Comparison of ENCODE assay signal across 21 mouse cellular contexts in the genomic region with DNA sequence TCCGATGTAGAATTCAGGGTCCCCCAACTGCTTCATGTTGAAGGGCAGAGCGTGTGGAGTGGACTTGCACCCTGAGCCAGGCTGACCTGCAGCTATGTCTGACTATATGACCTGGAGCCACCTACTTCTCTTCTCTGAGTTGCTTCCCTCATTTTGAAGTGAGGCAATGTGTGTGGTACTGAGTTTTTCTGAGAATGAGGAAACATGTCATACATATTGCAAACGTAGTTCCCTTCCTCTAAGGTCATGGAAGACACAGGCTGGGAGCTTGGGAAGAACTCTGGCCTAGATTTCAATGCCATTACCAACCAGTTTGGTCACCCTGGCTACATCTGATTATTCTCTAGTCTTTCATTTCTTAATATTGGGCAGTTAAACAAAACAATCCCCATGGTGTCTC. TPM values are rescaled to one million over a fixed set of nuclear protein-coding genes. Genes with fewer than 3 reads are reported as not detected.
DNase-seq lines count a peak whose midpoint lies in the region; ATAC-seq and TF ChIP-seq lines count a peak whose summit lies in the region.
"Had no signal": no experiment of that assay in that cellular context is flagged by ENCODE, and none has a peak within 500 bp of the region (broad histone marks: within the 10 kb centered on the region; RNA-seq: fewer than 3 reads in every experiment).

No protein-coding gene starts in this region.

- TF ChIP-seq EP300 in liver, postnatal 0 days (IDR thresholded peaks at IDR 0.05; ENCODE audit: low read depth): no peak

- H3K4me2 ChIP-seq in liver, postnatal 0 days (ENCODE audit: low read depth, low read length): no peak overlapping the region
- H3K4me2 ChIP-seq: hindbrain, embryonic 15.5 days; kidney, embryonic 15.5 days; midbrain, embryonic 13.5 days had no signal

- no peaks in the 10 kb centered on the region for H3K36me3 ChIP-seq in liver, postnatal 0 days (replicated peaks; ENCODE audit: insufficient read depth, low read length)
- H3K36me3 ChIP-seq: forebrain, embryonic 10.5 days; hindbrain, embryonic 15.5 days; kidney, embryonic 15.5 days; midbrain, embryonic 13.5 days had no signal

- ATAC-seq in liver, postnatal 0 days: peak; percentile 64
- peak; percentile 90 for ATAC-seq in megakaryocyte, adult 5-6 weeks (ENCODE audit: poor library complexity, severe bottlenecking)
- ATAC-seq in megakaryocyte-erythroid progenitor cell, adult 5-6 weeks (replicated peaks; ENCODE audit: low FRiP score, low TSS enrichment, poor library complexity, severe bottlenecking): no peak
- ATAC-seq: forebrain, postnatal 0 days; intestine, embryonic 16.5 days; midbrain, embryonic 13.5 days had no signal

- no peaks in the 10 kb centered on the region for H3K9me3 ChIP-seq in liver, postnatal 0 days (ENCODE audit: low read length)
- H3K9me3 ChIP-seq: forebrain, embryonic 10.5 days; hindbrain, embryonic 15.5 days; kidney, embryonic 15.5 days; midbrain, embryonic 13.5 days had no signal

- no peak for DNase-seq in liver, postnatal 0 days
- no peak for DNase-seq in liver
- DNase-seq in 416B (ENCODE audit: low read depth): peak; percentile 31
- no peak for DNase-seq in left cerebral cortex, adult 11 months (ENCODE audit: low spot score)
- DNase-seq in cerebellum, postnatal 14 days: no peak
- DNase-seq: adrenal gland, postnatal 10 days; cerebellum, adult 11-12 months; cerebellum, postnatal 25 days; forebrain, postnatal 0 days; heart, postnatal 36 days; right cerebral cortex, postnatal 14 days; thymus, postnatal 4 days had no signal

- H3K27ac ChIP-seq in liver, postnatal 0 days (ENCODE audit: low read depth): peak overlapping the region; percentile 46; the same call in 1 of the 2 replicates
- peak overlapping the region; percentile 76 for H3K27ac ChIP-seq in bone marrow macrophage, adult 2 months (ENCODE audit: insufficient read depth, low read depth, low read length)
- H3K27ac ChIP-seq: forebrain, embryonic 10.5 days; hindbrain, embryonic 15.5 days; kidney, embryonic 15.5 days; midbrain, embryonic 13.5 days had no signal

- 62% methylated on average over 3 of the region's 3 CpGs for WGBS in liver, postnatal 0 days (ENCODE audit: insufficient replicate concordance)

- TF ChIP-seq POLR2A in bone marrow macrophage, adult 2 months (IDR thresholded peaks at IDR 0.05; ENCODE audit: borderline replicate concordance, low read depth, low read length): no peak

- H3K4me3 ChIP-seq in liver, postnatal 0 days (ENCODE audit: low read depth, low read length): no peak overlapping the region
- no peak overlapping the region for H3K4me3 ChIP-seq in bone marrow macrophage, adult 2 months (ENCODE audit: insufficient read depth, low read length)
- H3K4me3 ChIP-seq: forebrain, embryonic 10.5 days; hindbrain, embryonic 15.5 days; kidney, embryonic 15.5 days; midbrain, embryonic 13.5 days; myocyte had no signal

- no peak for TF ChIP-seq CTCF in liver, postnatal 0 days (IDR thresholded peaks at IDR 0.05; ENCODE audit: low read depth)
- TF ChIP-seq CTCF in bone marrow macrophage, adult 2 months (IDR thresholded peaks at IDR 0.05; ENCODE audit: low read depth, low read length): no peak

- H3K4me1 ChIP-seq in liver, postnatal 0 days (ENCODE audit: insufficient read depth): no peaks in the 10 kb centered on the region
- H3K4me1 ChIP-seq in bone marrow macrophage, adult 2 months (ENCODE audit: control insufficient read depth, insufficient read depth, low read length): peaks cover 32% of the 10 kb centered on the region
- H3K4me1 ChIP-seq: hindbrain, embryonic 15.5 days; kidney, embryonic 15.5 days; midbrain, embryonic 13.5 days had no signal

- H3K27me3 ChIP-seq in liver, postnatal 0 days (ENCODE audit: insufficient read depth, low read length): no peaks in the 10 kb centered on the region
- H3K27me3 ChIP-seq: hindbrain, embryonic 15.5 days; kidney, embryonic 15.5 days; midbrain, embryonic 13.5 days had no signal

- no peak overlapping the region for H3K9ac ChIP-seq in liver, postnatal 0 days (replicated peaks)
- H3K9ac ChIP-seq: forebrain, postnatal 0 days; hindbrain, embryonic 15.5 days; kidney, embryonic 15.5 days; midbrain, embryonic 13.5 days had no signal

RNA-seq across cellular contexts. Expression of a gene that starts 54.1 kb away (rescaled TPM):
- polyA plus RNA-seq in liver, postnatal 0 days (2015; fragmentation: Nextera tagmentation; extraction: Ambion mirVana): 2.9 and 3.2 TPM in 2 replicates
- 34.2 and 35.0 TPM in 2 replicates for polyA plus RNA-seq in bone marrow macrophage, adult 2 months (2012; ENCODE audit: insufficient read depth, insufficient read length, missing spikeins)
- 38.0 and 40.0 TPM in 2 replicates for total RNA-seq in megakaryocyte, adult 5-6 weeks (2015)
- total RNA-seq in megakaryocyte, adult 5-6 weeks (2017): 41.5 and 45.3 TPM in 2 replicates
- total RNA-seq in megakaryocyte-erythroid progenitor cell, adult 5-6 weeks (2014; fragmentation: Nextera tagmentation): 1.5 and 2.6 TPM in 2 replicates
- total RNA-seq in megakaryocyte-erythroid progenitor cell, adult 5-6 weeks (2017): 1.1 and 1.3 TPM in 2 replicates

Comparison
In these comparisons a context has a peak if more than half of its experiments do, and no peak if none do; other contexts are left out.
1. RNA of a gene that starts 54.1 kb away (total RNA-seq): 38.0 to 45.3 TPM in megakaryocyte, adult 5-6 weeks; 1.1 to 2.6 TPM in megakaryocyte-erythroid progenitor cell, adult 5-6 weeks; every median in the first group is over 10 times any median in the second.